Mouse (Mus musculus): ENCODE measurements around the gene Pip4k2a. TPM values are rescaled to one million over a fixed set of nuclear protein-coding genes. Genes with fewer than 3 reads are reported as not detected.

Pip4k2a gene
- polyA plus RNA-seq, 1 experiment from 2014 or later: 9.0 TPM

DNA sequence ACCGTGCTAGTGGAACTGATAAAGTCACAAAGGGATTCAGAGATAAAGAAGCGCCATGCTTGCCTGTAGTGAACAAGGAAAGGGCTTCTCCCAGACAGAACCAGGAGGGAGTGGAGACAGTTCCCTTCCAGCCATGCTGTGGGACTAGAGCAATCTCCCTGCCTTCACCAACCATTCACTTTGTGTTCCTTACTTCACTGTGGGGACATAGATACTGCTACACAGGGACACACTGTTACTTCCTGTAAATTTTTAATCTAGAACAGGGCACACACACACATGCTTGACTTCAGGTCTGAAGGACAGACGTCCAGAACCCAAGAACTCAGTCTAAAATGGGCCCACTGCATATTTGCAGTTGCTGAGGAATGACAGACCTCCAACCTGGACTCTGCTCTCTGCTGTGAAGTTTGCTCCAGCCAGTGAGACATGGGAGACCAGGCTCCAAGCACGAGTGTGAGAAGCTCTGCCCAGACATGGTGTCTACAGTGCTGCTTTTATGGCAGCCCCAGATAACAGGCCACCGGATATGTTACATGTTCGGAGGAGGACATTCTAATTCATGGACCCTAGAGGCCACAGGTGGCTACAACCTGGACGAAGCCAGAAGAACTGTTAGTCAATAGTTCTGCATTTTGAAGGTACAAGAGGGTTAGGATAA is 69.2 kb downstream of the Pip4k2a start:
- DNase-seq (ENCODE audit: low spot score): no peak
- Histone ChIP-seq H3K27me3 (ENCODE audit: insufficient read depth, poor library complexity, severe bottlenecking) (no peaks in the 10 kb centered on the region), H3K27ac (no peak overlapping the region), H3K36me3 (no peaks in the 10 kb centered on the region), H3K4me3 (no peak overlapping the region), H3K9me3 (no peaks in the 10 kb centered on the region), H3K4me1 (replicated peaks) (peaks cover 31% of the 10 kb centered on the region)
- WGBS: 83% methylated on average over 7 of the region's 7 CpGs

DNA sequence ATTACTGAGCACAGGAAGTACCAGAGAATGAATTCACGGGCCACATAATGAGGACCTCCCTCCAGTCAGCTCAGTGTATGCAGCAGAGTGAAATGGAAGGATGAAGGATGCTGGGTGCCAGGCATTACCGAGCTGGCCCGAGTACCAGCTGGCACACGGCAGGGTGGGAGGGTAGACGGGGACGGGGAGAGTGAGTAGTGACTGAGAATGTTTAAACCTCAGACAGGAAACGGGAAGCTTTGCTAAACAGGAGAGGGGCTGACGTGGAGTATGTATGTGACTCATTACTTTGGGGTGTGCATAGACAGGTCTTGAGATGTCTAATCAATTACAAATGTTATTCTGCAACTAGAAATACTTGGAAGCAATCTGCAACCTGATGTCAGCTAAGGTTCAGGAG is 69.7 kb downstream of the Pip4k2a start:
- peaks cover 29% of the 10 kb centered on the region for H3K4me1 ChIP-seq (replicated peaks)
- H3K9me3 ChIP-seq: no peaks in the 10 kb centered on the region
- no peak overlapping the region for H3K4me3 ChIP-seq
- 87% methylated on average over 8 of the region's 8 CpGs for WGBS
- no peaks in the 10 kb centered on the region for H3K27me3 ChIP-seq (ENCODE audit: insufficient read depth, poor library complexity, severe bottlenecking)
- no peaks in the 10 kb centered on the region for H3K36me3 ChIP-seq
- H3K27ac ChIP-seq: no peak overlapping the region
- DNase-seq (ENCODE audit: low spot score): no peak

GRCm38 (mm10) chr2:18923806-18924595 is 73.9 kb downstream of the Pip4k2a start:
- no peaks in the 10 kb centered on the region for H3K9me3 ChIP-seq
- WGBS: 40% methylated on average over 17 of the region's 17 CpGs
- no peak overlapping the region for H3K27ac ChIP-seq
- no peak overlapping the region for H3K4me3 ChIP-seq
- no peaks in the 10 kb centered on the region for H3K27me3 ChIP-seq (ENCODE audit: insufficient read depth, poor library complexity, severe bottlenecking)
- no peak for DNase-seq (ENCODE audit: low spot score)
- H3K4me1 ChIP-seq (replicated peaks): peaks cover 37% of the 10 kb centered on the region
- H3K36me3 ChIP-seq: no peaks in the 10 kb centered on the region

GRCm38 (mm10) chr2:18923098-18923649 is 74.8 kb downstream of the Pip4k2a start:
- Histone ChIP-seq H3K27ac (no peak overlapping the region), H3K4me3 (no peak overlapping the region), H3K4me1 (replicated peaks) (peaks cover 40% of the 10 kb centered on the region), H3K9me3 (no peaks in the 10 kb centered on the region), H3K27me3 (ENCODE audit: insufficient read depth, poor library complexity, severe bottlenecking) (no peaks in the 10 kb centered on the region), H3K36me3 (no peaks in the 10 kb centered on the region)
- 84% methylated on average over 9 of the region's 9 CpGs for WGBS
- no peak for DNase-seq (ENCODE audit: low spot score)

GRCm38 (mm10) chr2:18921570-18922180 is 76.3 kb downstream of the Pip4k2a start:
- H3K36me3 ChIP-seq: no peaks in the 10 kb centered on the region
- H3K4me3 ChIP-seq: no peak overlapping the region
- 44% methylated on average over 1 of the region's 1 CpGs for WGBS
- H3K27me3 ChIP-seq (ENCODE audit: insufficient read depth, poor library complexity, severe bottlenecking): no peaks in the 10 kb centered on the region
- DNase-seq (ENCODE audit: low spot score): no peak
- H3K27ac ChIP-seq: no peak overlapping the region
- peaks cover 47% of the 10 kb centered on the region for H3K4me1 ChIP-seq (replicated peaks)
- H3K9me3 ChIP-seq: no peaks in the 10 kb centered on the region

GRCm38 (mm10) chr2:18920461-18920877 is 77.5 kb downstream of the Pip4k2a start:
- Histone ChIP-seq H3K4me1 (replicated peaks) (peaks cover 47% of the 10 kb centered on the region), H3K4me3 (no peak overlapping the region), H3K27me3 (ENCODE audit: insufficient read depth, poor library complexity, severe bottlenecking) (no peaks in the 10 kb centered on the region), H3K36me3 (no peaks in the 10 kb centered on the region), H3K27ac (no peak overlapping the region), H3K9me3 (no peaks in the 10 kb centered on the region)
- WGBS: 35% methylated on average over 2 of the region's 2 CpGs
- no peak for DNase-seq (ENCODE audit: low spot score)

DNA sequence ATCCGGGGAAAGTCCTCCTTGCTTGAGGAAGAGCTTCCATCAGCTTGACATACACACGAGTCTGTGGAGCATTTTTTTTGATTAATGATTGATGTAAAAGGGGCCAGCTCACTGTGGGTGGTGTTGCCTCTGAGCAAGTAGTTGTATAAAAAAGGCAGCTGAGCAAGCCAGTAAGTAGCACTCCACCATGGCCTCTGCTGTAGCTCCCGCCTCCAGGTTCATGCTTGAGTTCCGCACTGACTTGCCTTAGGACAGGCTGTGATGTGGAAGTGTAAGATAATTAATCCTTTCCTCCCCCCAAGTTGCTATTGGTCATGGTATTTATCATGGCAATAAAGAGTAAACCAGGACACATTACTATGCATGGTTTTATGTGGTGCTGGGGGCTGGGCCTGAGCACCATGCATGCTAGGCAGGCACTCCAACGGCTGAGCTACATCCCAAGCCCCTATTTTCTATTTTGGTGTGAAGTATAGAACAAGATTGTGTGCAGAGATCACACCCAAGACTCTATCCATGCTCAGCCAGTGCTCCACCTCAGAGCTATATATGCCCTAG is 78.0 kb downstream of the Pip4k2a start:
- Histone ChIP-seq H3K4me1 (replicated peaks) (peaks cover 45% of the 10 kb centered on the region), H3K9me3 (no peaks in the 10 kb centered on the region), H3K27me3 (ENCODE audit: insufficient read depth, poor library complexity, severe bottlenecking) (no peaks in the 10 kb centered on the region), H3K27ac (no peak overlapping the region), H3K36me3 (no peaks in the 10 kb centered on the region), H3K4me3 (no peak overlapping the region)
- 65% methylated on average over 5 of the region's 5 CpGs for WGBS
- DNase-seq (ENCODE audit: low spot score): no peak

- DNase-seq (ENCODE audit: low spot score): no peak
- Histone ChIP-seq H3K27me3 (ENCODE audit: insufficient read depth, poor library complexity, severe bottlenecking) (no peaks in the 10 kb centered on the region), H3K27ac (no peak overlapping the region), H3K4me1 (replicated peaks) (peaks cover 32% of the 10 kb centered on the region), H3K36me3 (no peaks in the 10 kb centered on the region), H3K4me3 (no peak overlapping the region), H3K9me3 (no peaks in the 10 kb centered on the region)
- 95% methylated on average over 2 of the region's 2 CpGs for WGBS
Observed at GRCm38 (mm10) chr2:18917838-18918237, 80.1 kb downstream of the Pip4k2a start.

DNA sequence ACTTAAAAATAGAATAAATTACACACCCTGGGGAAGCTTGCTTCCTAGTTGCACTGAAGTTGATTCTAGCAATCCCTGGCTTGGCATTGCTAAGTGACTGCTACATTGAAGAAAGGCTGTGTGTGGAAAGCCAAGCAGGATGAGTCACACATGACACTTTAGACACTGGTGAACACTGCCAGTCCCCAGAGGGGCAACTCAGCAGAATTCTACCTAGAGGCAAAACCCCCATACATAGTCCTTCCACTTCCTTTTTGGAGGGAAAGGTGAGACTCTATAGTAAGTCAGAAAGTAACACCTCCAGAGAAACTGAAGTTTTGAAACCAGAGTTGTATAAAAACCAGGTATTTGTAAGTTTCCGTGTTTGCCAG is 80.6 kb downstream of the Pip4k2a start:
- Histone ChIP-seq H3K4me1 (replicated peaks) (peaks cover 32% of the 10 kb centered on the region), H3K9me3 (no peaks in the 10 kb centered on the region), H3K27me3 (ENCODE audit: insufficient read depth, poor library complexity, severe bottlenecking) (no peaks in the 10 kb centered on the region), H3K27ac (no peak overlapping the region), H3K36me3 (no peaks in the 10 kb centered on the region), H3K4me3 (no peak overlapping the region)
- 90% methylated on average over 1 of the region's 1 CpGs for WGBS
- DNase-seq (ENCODE audit: low spot score): no peak

DNA sequence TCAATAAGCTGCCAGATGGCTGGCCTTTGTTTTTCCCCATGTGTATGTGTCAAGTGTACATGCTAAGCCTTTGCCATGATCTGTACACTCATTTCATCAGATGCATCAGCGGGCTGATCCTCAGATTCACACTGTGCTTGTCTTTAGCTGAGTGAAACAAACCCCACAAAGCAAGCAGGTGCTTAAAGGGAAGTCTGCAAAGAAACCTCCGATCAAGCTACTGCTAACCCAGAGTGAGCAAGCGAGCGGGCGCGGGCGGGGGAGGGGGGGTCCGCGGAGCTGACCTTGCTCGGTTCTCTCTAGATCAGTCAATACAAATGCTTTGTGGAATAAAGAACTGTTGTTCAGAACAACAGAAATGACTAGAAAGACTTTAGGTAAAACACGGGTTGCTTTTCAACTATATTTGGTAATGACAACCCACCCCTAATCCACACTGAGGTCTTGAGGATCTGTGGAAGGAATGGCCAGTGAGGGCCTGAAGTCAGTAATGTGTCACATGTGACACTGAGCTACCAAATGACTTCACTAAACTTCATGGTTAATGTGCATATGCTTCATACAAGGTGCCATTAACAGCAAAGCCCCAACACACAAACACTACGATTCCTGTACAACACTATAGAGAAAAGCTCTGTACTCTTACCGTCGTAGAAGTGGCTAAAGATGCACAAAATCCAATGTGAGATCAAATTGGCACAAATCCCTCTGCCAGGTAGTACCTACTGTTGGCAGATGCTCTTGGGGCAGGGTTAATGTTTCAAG is 81.1 kb downstream of the Pip4k2a start:
- H3K27ac ChIP-seq: no peak overlapping the region
- DNase-seq (ENCODE audit: low spot score): no peak
- no peaks in the 10 kb centered on the region for H3K36me3 ChIP-seq
- peaks cover 32% of the 10 kb centered on the region for H3K4me1 ChIP-seq (replicated peaks)
- no peak overlapping the region for H3K4me3 ChIP-seq
- no peaks in the 10 kb centered on the region for H3K9me3 ChIP-seq
- no peaks in the 10 kb centered on the region for H3K27me3 ChIP-seq (ENCODE audit: insufficient read depth, poor library complexity, severe bottlenecking)
- 68% methylated on average over 14 of the region's 14 CpGs for WGBS

DNA sequence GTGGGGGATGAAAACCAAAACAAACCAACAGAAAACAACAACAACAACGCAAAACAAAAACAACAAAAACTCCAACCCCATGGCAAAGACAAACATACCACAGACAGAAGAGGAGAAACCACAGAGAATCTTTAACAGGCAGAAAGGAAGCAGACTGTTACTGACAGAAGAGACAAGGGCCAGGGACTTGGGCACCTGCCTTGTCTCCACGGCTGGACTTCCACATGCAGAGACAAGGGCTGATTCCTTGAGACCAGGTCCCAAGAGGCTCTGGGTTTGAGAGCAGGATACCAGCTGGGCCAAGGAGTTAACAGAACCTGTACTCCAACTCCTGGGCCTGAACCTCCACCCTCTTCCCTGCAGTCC is 81.9 kb downstream of the Pip4k2a start:
- no peaks in the 10 kb centered on the region for H3K27me3 ChIP-seq (ENCODE audit: insufficient read depth, poor library complexity, severe bottlenecking)
- no peak for DNase-seq (ENCODE audit: low spot score)
- no peak overlapping the region for H3K27ac ChIP-seq
- H3K4me3 ChIP-seq: no peak overlapping the region
- H3K4me1 ChIP-seq (replicated peaks): peaks cover 32% of the 10 kb centered on the region
- H3K36me3 ChIP-seq: no peaks in the 10 kb centered on the region
- WGBS: 55% methylated on average over 2 of the region's 2 CpGs
- H3K9me3 ChIP-seq: no peaks in the 10 kb centered on the region

DNA sequence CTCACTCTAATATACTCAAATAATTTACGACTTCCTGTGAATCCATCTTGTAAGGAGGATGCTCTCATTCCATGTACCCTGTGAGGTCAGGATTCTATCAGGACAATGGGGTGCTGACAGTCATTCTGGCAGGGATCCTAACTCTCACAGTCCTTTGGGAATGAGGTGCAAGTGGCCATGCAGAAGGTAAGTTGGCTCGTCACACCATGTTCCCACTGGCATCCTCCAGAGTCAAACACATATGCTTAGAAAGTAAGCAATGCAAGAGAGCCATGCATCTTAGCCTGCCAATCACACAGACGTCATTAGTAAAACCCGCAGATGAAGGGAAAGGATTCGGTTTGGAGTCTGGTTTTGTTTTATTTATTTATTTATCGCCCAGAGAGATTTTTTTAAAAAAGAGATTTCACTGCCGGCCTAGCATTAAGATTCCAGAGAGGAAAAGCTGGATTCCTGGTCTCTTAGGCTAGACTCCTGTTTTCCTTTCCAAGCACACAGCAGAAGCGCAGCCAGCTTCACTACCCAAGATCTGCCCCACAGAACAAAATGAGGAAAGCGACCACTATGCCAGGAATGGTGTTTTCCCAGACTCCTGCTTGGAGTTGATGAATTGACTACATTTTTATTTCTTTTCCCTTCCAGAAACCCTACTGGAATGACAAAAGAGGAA is 82.4 kb downstream of the Pip4k2a start:
- 80% methylated on average over 9 of the region's 9 CpGs for WGBS
- Histone ChIP-seq H3K9me3 (no peaks in the 10 kb centered on the region), H3K36me3 (no peaks in the 10 kb centered on the region), H3K27me3 (ENCODE audit: insufficient read depth, poor library complexity, severe bottlenecking) (no peaks in the 10 kb centered on the region), H3K4me1 (replicated peaks) (peaks cover 30% of the 10 kb centered on the region), H3K27ac (no peak overlapping the region), H3K4me3 (no peak overlapping the region)
- DNase-seq (ENCODE audit: low spot score): no peak

All from hindbrain, embryonic 10.5 days (tissue).